Mouse (Mus musculus): ENCODE data around the gene Lrrc61.

The Lrrc61 gene

GRCm38 (mm10) chr6:48596545-48597232 lies 42.1 kb downstream of the Lrrc61 start:
- TF ChIP-seq GATA4 (IDR thresholded peaks at IDR 0.05; ENCODE audit: insufficient replicate concordance, low read length), result no peak

- no peak for TF ChIP-seq GATA4 (IDR thresholded peaks at IDR 0.05; ENCODE audit: insufficient replicate concordance, low read length)
These were observed 42.6 kb downstream of the Lrrc61 start for GRCm38 (mm10) chr6:48597233-48597625.

DNA sequence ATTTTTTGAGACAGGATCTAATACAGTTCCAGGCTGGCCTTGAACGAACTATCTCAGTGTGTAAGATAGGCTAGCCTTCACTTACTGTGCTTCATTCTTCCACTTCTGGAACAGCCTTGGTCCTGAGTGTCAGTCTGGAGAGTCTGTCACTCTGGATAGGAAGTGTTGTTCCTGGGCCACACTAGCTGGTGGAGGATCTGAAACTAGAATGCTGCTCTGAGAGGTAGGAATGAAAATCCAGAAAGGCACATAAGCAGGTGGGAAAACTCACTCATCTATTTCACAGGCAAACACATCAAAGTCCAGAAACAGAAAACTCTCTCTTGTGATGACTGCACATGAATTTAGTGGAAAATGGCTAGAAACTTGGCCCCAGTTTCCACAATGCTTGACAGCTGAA lies 46.0 kb downstream of the Lrrc61 start:
- TF ChIP-seq GATA4 (IDR thresholded peaks at IDR 0.05; ENCODE audit: insufficient replicate concordance, low read length), result no peak

GRCm38 (mm10) chr6:48601271-48602079 lies 46.9 kb downstream of the Lrrc61 start, which contains the start of gene Zfp775:
TSS of gene Zfp775 (plus strand) at chr6:48602063.
- no peak for TF ChIP-seq GATA4 (IDR thresholded peaks at IDR 0.05; ENCODE audit: insufficient replicate concordance, low read length)

GRCm38 (mm10) chr6:48602080-48602741 lies 47.6 kb downstream of the Lrrc61 start:
- no peak for TF ChIP-seq GATA4 (IDR thresholded peaks at IDR 0.05; ENCODE audit: insufficient replicate concordance, low read length)

DNA sequence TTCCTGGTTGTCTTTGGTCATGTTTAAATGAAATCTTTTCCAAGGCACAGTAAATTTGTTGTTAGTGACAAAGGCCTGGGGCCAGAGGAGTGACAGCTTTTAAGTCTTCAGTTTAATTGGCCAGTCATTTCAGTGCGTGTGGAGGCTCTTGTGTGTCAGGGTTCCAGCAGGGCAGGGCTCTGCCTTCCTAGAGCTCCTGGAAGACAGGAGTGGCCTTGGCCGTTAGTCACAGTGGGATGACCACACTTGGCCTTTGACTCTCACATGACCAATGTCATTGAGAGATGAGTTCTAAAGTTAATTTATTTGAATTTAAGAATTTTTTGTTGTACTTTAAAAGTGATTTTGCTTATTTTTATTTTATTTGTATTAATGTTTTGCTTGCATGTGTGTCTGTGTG lies 53.5 kb downstream of the Lrrc61 start:
- TF ChIP-seq GATA4 (IDR thresholded peaks at IDR 0.05; ENCODE audit: insufficient replicate concordance, low read length), result no peak

DNA sequence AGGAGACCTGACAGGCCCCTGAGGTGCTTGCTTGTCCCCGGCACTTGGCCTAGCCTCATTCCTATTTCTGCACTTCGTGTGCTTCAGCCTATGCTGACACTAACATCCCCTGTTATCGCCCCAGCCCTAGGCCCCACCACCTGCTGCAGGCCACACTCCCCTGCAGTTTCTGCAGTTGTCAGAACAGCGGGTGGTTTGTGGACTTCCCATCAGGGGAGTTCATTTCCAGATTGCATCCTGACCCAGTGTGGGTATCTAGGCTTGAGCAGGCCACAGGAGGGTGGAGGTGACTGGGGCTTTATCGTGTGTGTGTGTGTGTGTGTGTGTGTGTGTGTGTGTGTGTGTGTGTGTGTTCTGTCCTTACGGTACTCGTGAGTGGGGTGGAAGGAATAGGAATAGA lies 54.9 kb downstream of the Lrrc61 start:
- no peak for TF ChIP-seq GATA4 (IDR thresholded peaks at IDR 0.05; ENCODE audit: insufficient replicate concordance, low read length)

DNA sequence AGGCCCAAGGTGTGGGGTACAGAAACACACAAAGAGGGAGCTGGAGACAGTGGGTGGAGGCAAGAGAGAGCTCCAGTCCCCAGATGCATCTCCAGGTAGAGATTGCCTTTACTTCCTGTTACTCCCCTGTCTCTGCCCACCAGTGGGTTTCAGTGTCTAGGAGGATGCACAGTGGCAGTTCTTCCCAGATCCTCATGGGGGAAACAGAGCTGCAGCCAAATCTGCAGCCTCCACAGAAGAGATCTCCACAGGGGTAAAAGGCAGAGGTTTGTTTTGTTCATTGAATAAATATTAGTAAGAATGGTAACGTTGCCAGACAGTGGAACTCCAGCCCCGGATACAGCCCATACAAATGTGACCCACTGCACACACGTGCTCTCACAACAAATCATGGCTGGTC lies 56.1 kb downstream of the Lrrc61 start:
- no peak for TF ChIP-seq GATA4 (IDR thresholded peaks at IDR 0.05; ENCODE audit: insufficient replicate concordance, low read length)

DNA sequence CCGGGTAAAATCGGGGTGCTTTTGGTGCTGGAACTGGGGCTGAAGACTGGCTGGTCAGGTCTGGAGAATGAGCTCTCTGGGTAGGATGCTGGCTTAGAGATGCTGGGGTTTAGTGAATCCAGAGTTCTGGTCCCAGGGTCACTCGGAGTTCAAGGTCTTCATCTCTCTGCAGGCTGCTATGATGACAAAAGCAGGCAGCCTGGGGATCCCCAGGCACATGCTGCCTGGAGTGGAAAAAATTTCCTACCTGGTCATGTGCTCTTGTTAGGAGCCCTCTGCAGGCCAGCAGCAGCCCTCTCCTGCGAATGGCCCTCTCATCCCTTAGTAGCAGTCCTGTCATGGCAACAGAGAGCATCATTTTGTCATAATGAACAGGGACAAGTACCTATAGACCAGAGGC lies 58.9 kb downstream of the Lrrc61 start:
- no peak for TF ChIP-seq GATA4 (IDR thresholded peaks at IDR 0.05; ENCODE audit: insufficient replicate concordance, low read length)

DNA sequence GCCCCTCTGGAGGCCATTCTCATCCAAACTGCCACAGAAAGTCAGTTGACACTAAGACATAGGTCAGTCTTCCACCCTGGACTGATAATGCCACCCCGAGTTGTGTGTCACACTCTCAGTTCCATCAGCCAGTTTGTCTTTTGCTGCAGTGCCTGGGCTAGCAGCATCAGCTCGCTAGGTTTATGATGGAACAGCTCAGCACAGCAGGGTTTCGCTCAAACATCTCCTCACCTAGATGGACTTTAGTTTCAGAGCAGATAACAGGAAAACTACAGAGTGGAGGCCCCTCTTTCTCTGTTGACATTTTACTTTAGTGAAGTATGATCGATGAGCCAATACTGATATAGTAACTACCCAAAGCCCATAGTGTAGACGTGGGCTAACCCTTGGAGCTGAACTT lies 60.2 kb downstream of the Lrrc61 start:
- TF ChIP-seq GATA4 (IDR thresholded peaks at IDR 0.05; ENCODE audit: insufficient replicate concordance, low read length), result no peak

DNA sequence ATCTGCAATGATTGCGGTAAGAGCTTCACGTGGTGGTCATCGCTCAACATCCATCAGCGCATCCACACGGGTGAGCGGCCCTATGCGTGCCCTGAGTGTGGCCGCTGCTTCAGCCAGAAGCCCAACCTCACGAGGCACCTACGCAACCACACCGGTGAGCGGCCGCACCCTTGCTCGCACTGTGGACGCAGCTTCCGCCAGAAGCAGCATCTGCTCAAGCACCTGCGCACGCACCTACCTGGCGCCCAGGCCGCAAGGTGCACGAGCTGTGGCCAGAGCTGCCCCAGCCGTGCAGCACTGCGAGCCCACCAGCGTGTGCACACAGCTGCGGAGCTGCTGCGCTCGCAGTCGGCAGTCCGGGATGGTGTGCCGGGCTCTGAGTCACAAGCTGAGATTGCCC lies 65.4 kb downstream of the Lrrc61 start:
- no peak for TF ChIP-seq GATA4 (IDR thresholded peaks at IDR 0.05; ENCODE audit: insufficient replicate concordance, low read length)

Data from liver, adult (tissue).